ENCODE assay signal across 10 mouse cellular contexts in the genomic region with DNA sequence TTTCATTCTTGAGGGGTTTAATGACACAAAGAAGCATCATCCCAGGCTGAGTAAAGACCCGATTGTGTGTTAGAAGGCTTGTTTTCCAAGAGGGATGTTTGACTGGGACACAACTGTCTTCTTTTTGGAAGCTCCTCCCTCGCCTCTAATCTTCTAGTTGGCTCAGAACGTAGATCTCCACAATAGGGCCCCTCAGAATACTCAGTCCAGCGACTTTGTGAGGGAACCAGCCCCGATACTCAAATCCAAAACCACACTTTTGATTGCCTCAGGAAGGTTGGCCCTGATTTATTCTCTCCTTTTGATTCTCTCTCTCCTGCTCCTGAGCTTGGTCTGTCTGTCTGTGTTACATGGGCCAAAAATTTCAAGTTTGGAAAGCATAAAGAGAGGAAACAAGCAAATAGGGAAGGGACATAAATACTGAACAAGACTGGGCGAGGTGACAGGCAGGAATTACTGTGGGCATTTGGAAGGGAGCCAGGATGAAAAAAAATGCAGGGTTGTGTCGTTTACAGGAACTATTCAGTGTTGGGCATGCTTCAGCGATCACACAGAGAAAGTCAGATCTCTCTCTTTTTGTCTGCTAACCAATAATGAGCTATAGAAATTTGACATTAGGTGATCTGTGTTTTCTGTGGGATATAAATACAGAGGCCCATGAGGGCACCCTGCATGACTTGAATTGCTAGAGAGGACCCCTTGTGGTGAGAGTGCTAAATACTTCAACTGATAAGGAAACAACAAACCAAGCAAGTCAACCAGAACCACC. TPM values are rescaled to one million over a fixed set of nuclear protein-coding genes. Genes with fewer than 3 reads are reported as not detected.
DNase-seq lines count a peak whose midpoint lies in the region; ATAC-seq and TF ChIP-seq lines count a peak whose summit lies in the region.
"Had no signal": no experiment of that assay in that cellular context is flagged by ENCODE, and none has a peak within 500 bp of the region (broad histone marks: within the 10 kb centered on the region; RNA-seq: fewer than 3 reads in every experiment).

No protein-coding gene starts in this region.

- H3K4me2 ChIP-seq in midbrain, embryonic 11.5 days: no peak overlapping the region
- H3K4me2 ChIP-seq in kidney, embryonic 16.5 days (replicated peaks; ENCODE audit: low read depth, low read length): no peak overlapping the region

- 26% methylated on average over 8 of the region's 8 CpGs for WGBS in cerebellum, adult 2 months
- WGBS in midbrain, embryonic 11.5 days: 49% methylated on average over 8 of the region's 8 CpGs
- WGBS in midbrain, embryonic 10.5 days: 62% methylated on average over 8 of the region's 8 CpGs
- 35% methylated on average over 8 of the region's 8 CpGs for WGBS in kidney, embryonic 16.5 days

- no peak for TF ChIP-seq POLR2A in cerebellum, adult 2 months (IDR thresholded peaks at IDR 0.05; ENCODE audit: borderline replicate concordance, insufficient read depth, low read length)

- H3K36me3 ChIP-seq in midbrain, embryonic 11.5 days (ENCODE audit: control insufficient read depth, insufficient read depth, low read length): no peaks in the 10 kb centered on the region
- H3K36me3 ChIP-seq in midbrain, embryonic 10.5 days: no peaks in the 10 kb centered on the region
- H3K36me3 ChIP-seq in kidney, embryonic 16.5 days (ENCODE audit: insufficient read depth, low read length): no peaks in the 10 kb centered on the region

- no peaks in the 10 kb centered on the region for H3K27me3 ChIP-seq in cerebellum, adult 2 months (ENCODE audit: control insufficient read depth, insufficient read depth, low read length)
- no peaks in the 10 kb centered on the region for H3K27me3 ChIP-seq in midbrain, embryonic 11.5 days (ENCODE audit: control insufficient read depth, insufficient read depth, low read length)
- no peaks in the 10 kb centered on the region for H3K27me3 ChIP-seq in midbrain, embryonic 10.5 days (ENCODE audit: low read depth, poor library complexity, severe bottlenecking)
- H3K27me3 ChIP-seq in kidney, embryonic 16.5 days (ENCODE audit: insufficient read depth, low read length): no peaks in the 10 kb centered on the region

- no peak overlapping the region for H3K4me3 ChIP-seq in cerebellum, adult 2 months (replicated peaks; ENCODE audit: insufficient read depth, low read depth, low read length)
- H3K4me3 ChIP-seq in midbrain, embryonic 11.5 days (ENCODE audit: low read depth, low read length): no peak overlapping the region
- no peak overlapping the region for H3K4me3 ChIP-seq in midbrain, embryonic 10.5 days
- no peak overlapping the region for H3K4me3 ChIP-seq in kidney, embryonic 16.5 days (ENCODE audit: low read length)

- H3K27ac ChIP-seq in cerebellum, adult 2 months (ENCODE audit: insufficient read depth, low read length): no peak overlapping the region
- H3K27ac ChIP-seq in midbrain, embryonic 11.5 days (ENCODE audit: low read depth, low read length): no peak overlapping the region
- H3K27ac ChIP-seq in midbrain, embryonic 10.5 days (replicated peaks): no peak overlapping the region
- H3K27ac ChIP-seq in kidney, embryonic 16.5 days (ENCODE audit: low read length): no peak overlapping the region

- intact Hi-C loops in left cerebral cortex, postnatal 36 days (cut with DNase I): no loop called here

- ATAC-seq in midbrain, embryonic 11.5 days (ENCODE audit: low FRiP score): peak; percentile 59; the same call in 1 of the 2 replicates
- peak; percentile 61; the same call in 1 of the 2 replicates for ATAC-seq in kidney, embryonic 16.5 days (ENCODE audit: low FRiP score, low TSS enrichment)

- peak; percentile 45 to 55 for DNase-seq in cerebellum, postnatal 14 days
- no peak for DNase-seq in cerebellum, adult 2 months
- no peak for DNase-seq in midbrain, embryonic 11.5 days (ENCODE audit: low spot score, missing footprints)
- DNase-seq in midbrain, embryonic 10.5 days (ENCODE audit: low spot score): no peak
- DNase-seq in retina, embryonic 14.5 days (ENCODE audit: low spot score): peak; percentile 7
- DNase-seq in layer of hippocampus, postnatal 36 days: no peak
- DNase-seq in left cerebral cortex, postnatal 36 days (ENCODE audit: low spot score in 2 of 2): no peak
- DNase-seq: thymus, postnatal 25 days had no signal

- no peak overlapping the region for H3K9ac ChIP-seq in midbrain, embryonic 11.5 days (ENCODE audit: low read length)
- no peak overlapping the region for H3K9ac ChIP-seq in kidney, embryonic 16.5 days (replicated peaks; ENCODE audit: low read length)

- no peaks in the 10 kb centered on the region for H3K9me3 ChIP-seq in midbrain, embryonic 11.5 days (ENCODE audit: control insufficient read depth, low read length)
- H3K9me3 ChIP-seq in midbrain, embryonic 10.5 days (replicated peaks): no peaks in the 10 kb centered on the region
- H3K9me3 ChIP-seq in kidney, embryonic 16.5 days (ENCODE audit: low read length): no peaks in the 10 kb centered on the region

- TF ChIP-seq CTCF in cerebellum, adult 2 months (IDR thresholded peaks at IDR 0.05; ENCODE audit: borderline replicate concordance, insufficient read depth, low read depth, low read length): no peak

- no peaks in the 10 kb centered on the region for H3K4me1 ChIP-seq in cerebellum, adult 2 months (ENCODE audit: control insufficient read depth, insufficient read depth, low read length)
- H3K4me1 ChIP-seq in midbrain, embryonic 11.5 days (ENCODE audit: control insufficient read depth, insufficient read depth, low read length): peaks cover 5% of the 10 kb centered on the region; the same call in 1 of the 2 replicates
- H3K4me1 ChIP-seq in midbrain, embryonic 10.5 days: peaks cover 17% of the 10 kb centered on the region
- H3K4me1 ChIP-seq in kidney, embryonic 16.5 days (ENCODE audit: insufficient read depth, low read length): peaks cover 7% of the 10 kb centered on the region; the same call in 1 of the 2 replicates

RNA-seq across cellular contexts. Expression of a gene that starts 25.4 kb away (rescaled TPM):
- 3.0 and 3.7 TPM in 2 replicates for polyA plus RNA-seq in cerebellum, adult 2 months (2012; rRNA removed)
- polyA plus RNA-seq in midbrain, embryonic 11.5 days (2014; fragmentation: Nextera tagmentation; extraction: Ambion mirVana): 0.06 TPM in 1 of 2 replicates, not detected in the other
- 0.05 TPM in 1 of 2 replicates, not detected in the other for polyA plus RNA-seq in midbrain, embryonic 10.5 days (2016; fragmentation: Nextera tagmentation; extraction: Ambion mirVana)
- 0.49 and 0.55 TPM in 2 replicates for polyA plus RNA-seq in kidney, embryonic 16.5 days (2015; fragmentation: Nextera tagmentation; extraction: Ambion mirVana)
- total RNA-seq in layer of hippocampus, postnatal 36 days (2021): 1 to 10 TPM; 1.2 to 1.9 TPM
- total RNA-seq in left cerebral cortex, postnatal 36 days (2021): 1 to 10 TPM; 1.8 to 2.7 TPM

RNA-seq across cellular contexts. Expression of a gene that starts 33.7 kb away (rescaled TPM):
- polyA plus RNA-seq in cerebellum, adult 2 months (2012; rRNA removed): not detected in 2 replicates
- not detected in 2 replicates for polyA plus RNA-seq in midbrain, embryonic 11.5 days (2014; fragmentation: Nextera tagmentation; extraction: Ambion mirVana)
- not detected in 2 replicates for polyA plus RNA-seq in midbrain, embryonic 10.5 days (2016; fragmentation: Nextera tagmentation; extraction: Ambion mirVana)
- not detected in 2 replicates for polyA plus RNA-seq in kidney, embryonic 16.5 days (2015; fragmentation: Nextera tagmentation; extraction: Ambion mirVana)
- not detected for total RNA-seq in layer of hippocampus, postnatal 36 days (2021)
- total RNA-seq in left cerebral cortex, postnatal 36 days (2021): not detected
- polyA plus RNA-seq: intestine, embryonic 14.5 days had no signal

Comparison
In these comparisons a context has a peak if more than half of its experiments do, and no peak if none do; other contexts are left out.
1. DNase-seq: peak in cerebellum, postnatal 14 days (2 of 2) and retina, embryonic 14.5 days (single experiment); none in cerebellum, adult 2 months (0 of 2), midbrain, embryonic 11.5 days (single experiment), midbrain, embryonic 10.5 days (single experiment), layer of hippocampus, postnatal 36 days (0 of 2) and left cerebral cortex, postnatal 36 days (0 of 2).